Mouse (Mus musculus): ENCODE measurements around the gene Nebl.

The Nebl gene

DNA sequence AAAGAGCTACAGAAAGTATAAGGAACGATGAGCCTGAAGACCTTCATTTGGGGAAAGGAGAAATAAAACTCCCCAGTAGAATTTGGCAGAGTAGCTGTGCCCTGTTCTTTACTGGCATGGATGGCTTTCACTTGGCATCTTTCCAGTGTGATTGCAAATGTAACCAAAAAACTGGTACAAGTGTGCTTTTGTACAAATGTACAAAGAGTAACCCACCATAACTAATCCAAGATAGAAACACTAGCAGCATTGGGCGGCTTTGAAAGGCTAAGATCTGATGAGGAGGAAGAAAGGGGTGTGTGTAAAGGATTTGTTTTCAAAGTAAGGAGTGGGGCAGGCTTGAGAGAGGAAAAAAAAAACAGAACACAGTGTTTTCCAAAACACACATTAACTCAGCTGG lies 21.2 kb downstream of the Nebl start:
- no peak for DNase-seq (ENCODE audit: extremely low read depth, low read depth)

- no peak for DNase-seq (ENCODE audit: extremely low read depth, low read depth)
Measured at GRCm38 (mm10) chr2:17705964-17706363, 25.3 kb downstream of the Nebl start.

DNA sequence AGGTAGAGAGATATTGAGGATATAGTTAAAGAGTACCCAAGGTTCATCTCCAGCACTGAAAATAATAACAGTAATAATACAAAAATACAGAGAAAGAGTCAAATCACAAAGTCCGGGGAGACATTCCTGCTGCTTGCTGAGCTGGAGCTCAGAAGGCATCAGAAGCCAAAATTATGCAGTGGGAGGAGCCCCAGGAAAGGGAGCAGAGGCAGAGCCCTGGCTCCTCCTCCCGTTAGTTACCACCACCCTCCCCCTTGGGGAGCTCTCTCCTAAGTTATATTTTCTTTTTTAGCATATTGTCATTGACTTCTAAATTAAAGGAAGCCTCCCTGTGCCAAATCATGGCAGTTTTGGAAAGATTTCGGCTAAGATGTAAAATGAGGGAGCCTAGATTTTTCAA lies 25.8 kb downstream of the Nebl start:
- DNase-seq (ENCODE audit: extremely low read depth, low read depth), result no peak

GRCm38 (mm10) chr2:17703170-17703512 lies 28.1 kb downstream of the Nebl start:
- no peak for DNase-seq (ENCODE audit: extremely low read depth, low read depth)

GRCm38 (mm10) chr2:17702481-17703169 lies 28.6 kb downstream of the Nebl start:
- DNase-seq (ENCODE audit: extremely low read depth, low read depth), result no peak

DNA sequence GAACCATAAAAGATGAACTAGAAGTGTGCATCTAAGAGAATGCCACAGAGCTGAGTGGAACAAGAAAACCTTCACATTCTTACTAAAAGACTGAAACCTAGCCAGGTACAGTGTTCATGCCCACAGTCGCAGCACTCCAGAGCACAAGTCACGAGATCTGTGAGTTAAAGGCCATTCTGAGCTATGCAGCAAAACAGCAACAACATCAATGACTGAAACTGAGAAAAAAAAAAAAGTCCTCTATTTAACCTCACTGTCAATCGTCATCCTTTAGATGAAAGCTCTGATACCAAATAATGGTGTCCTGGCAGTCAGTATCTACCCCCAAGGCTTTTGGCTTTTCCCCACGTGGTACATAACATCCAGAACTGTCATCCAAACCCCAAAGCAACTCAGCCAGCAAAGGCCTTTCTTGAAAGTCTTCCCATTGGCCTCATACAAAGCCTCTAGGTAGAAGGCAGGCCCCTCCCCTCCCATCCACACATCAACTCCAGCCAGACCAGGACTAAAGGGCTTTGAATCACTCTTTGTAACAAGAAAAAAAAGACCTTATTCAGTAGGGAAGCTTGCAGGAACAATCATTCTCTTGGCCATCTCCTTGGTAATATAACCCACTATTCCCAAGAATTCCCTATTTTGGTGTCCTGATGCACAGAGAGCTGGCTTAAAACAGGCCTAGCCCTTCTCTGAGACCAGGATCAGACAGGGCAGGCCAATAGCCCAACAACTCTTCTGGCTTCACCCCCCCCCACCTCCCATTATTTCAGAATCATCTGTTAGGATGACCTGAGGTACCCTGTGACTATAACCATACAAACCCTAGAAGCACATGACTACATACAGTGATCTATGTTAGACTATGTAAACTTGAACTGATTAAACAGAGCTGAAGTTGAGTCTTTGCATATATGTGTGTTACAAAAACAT lies 32.8 kb downstream of the Nebl start:
- no peak for DNase-seq (ENCODE audit: extremely low read depth, low read depth)

GRCm38 (mm10) chr2:17692926-17693325 lies 38.3 kb downstream of the Nebl start:
- no peak for DNase-seq (ENCODE audit: extremely low read depth, low read depth)

DNA sequence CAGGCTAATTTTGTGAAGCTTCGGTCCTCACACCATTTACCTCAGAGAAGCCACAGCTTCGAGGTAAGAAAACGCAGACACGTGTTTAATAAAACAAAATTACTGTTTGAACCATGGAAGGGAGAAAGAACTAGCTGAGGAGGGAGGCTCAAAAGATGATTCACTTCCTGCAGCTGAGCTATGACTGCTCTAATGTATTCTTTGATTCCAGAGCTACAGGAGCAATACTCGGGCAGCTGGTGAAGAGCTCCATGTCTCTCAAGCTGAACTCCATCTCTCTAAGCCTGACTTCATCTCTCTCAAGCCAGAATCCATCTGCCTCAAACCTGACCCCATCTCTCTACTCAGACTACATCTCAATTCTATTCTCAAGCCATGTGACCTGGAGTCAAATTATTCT lies 41.0 kb downstream of the Nebl start:
- DNase-seq (ENCODE audit: extremely low read depth, low read depth), result no peak

- DNase-seq (ENCODE audit: extremely low read depth, low read depth), result no peak
Measured at GRCm38 (mm10) chr2:17687141-17687540, 44.1 kb downstream of the Nebl start.

- no peak for DNase-seq (ENCODE audit: extremely low read depth, low read depth)
Measured at GRCm38 (mm10) chr2:17683326-17684040, 47.8 kb downstream of the Nebl start.

DNA sequence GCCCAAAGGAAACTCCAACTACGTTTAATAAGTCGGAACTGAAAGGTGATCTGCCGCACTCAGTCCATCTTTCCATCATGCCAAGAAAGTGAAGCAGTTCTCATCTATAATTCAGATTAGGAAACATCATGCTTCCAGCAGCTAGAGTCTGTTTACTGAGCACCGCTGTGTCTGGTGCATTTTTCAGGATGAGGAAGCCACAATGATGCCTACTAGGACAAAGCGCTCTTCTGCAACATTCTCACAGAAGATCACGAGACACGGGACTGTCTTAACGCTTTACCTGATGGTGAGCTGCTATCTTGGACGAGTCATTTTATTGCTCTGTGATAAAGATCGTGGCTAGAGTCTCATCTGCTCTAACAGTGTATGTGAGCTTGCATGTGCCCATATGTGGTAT lies 59.1 kb downstream of the Nebl start:
- no peak for DNase-seq (ENCODE audit: extremely low read depth, low read depth)

DNA sequence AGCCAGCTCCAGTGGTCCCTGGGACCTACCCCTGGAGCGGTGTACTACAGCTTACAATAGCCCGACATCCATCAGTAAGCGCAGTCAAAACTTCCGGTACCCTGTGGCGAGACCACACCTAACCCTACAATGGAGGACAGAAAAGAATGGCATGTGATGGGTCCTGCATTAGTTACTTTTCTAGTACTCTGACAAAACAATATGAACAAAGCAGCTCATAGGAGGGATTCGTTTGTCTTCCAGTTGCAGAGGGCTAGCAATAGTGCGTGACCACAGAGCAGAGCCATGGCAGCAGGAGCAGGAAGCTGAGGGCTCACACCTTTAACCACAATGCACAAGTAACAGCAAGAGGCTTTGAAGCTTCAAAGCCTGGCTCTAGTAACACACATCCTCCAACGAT lies 59.7 kb downstream of the Nebl start:
- DNase-seq (ENCODE audit: extremely low read depth, low read depth), result no peak

DNA sequence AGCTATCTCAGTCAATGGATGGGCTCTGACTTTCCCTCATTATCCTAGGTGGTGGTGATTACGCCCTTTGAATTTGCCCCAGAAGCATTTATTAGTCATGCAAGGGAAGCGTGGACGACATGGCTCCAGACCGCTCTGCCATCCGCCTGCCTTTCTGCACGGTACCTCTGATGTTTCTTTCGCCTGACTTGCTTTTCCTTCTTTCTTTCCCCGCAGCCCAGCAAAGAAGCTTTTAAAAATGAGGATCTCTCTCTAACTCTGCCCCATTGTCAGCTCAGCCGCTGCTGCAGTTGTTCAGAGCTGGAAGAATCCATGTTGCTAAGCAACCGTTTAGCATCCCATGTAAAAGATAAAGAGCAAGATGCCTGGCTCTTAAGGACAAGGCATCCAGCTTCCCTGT lies 61.3 kb downstream of the Nebl start:
- DNase-seq (ENCODE audit: extremely low read depth, low read depth), result no peak

DNA sequence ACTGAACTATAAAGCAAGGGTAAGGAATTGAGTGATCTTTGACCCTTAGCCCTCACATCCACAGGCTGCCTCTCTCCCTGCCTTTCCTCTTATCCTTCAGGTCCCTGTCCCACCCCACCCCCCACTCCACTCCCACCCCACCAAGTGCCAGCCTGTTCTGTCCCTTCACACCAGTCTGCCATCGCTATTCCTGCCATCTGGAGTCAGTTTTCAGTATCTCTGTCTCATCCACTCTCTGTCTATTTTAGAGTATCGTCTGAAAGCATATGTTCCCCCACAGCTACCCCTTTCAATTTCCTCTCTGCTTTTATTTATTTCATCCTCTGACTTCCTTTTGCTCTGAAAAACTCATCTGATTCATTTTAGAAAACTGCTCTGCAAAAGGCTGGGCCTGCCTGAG lies 62.3 kb downstream of the Nebl start:
- no peak for DNase-seq (ENCODE audit: extremely low read depth, low read depth)

DNA sequence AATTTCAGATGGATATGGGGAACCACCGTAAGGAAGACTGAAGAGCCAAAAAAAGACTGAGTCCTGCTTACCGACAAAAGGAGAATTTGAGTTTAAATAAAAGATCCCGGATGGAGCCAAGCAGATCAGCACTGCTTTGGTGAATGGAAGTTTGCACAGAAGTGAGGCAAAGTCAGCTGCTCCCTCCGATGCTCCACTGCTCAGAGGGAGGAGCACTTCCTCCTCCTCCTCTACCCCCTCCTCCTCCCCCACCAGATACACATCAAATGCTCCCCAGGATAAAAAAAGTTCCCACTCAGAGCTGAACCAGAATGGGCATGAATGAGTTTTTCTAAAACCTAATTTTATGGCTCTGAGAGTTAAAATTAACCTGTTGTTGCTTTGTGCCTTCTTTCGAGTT lies 73.1 kb downstream of the Nebl start:
- no peak for DNase-seq (ENCODE audit: extremely low read depth, low read depth)

DNA sequence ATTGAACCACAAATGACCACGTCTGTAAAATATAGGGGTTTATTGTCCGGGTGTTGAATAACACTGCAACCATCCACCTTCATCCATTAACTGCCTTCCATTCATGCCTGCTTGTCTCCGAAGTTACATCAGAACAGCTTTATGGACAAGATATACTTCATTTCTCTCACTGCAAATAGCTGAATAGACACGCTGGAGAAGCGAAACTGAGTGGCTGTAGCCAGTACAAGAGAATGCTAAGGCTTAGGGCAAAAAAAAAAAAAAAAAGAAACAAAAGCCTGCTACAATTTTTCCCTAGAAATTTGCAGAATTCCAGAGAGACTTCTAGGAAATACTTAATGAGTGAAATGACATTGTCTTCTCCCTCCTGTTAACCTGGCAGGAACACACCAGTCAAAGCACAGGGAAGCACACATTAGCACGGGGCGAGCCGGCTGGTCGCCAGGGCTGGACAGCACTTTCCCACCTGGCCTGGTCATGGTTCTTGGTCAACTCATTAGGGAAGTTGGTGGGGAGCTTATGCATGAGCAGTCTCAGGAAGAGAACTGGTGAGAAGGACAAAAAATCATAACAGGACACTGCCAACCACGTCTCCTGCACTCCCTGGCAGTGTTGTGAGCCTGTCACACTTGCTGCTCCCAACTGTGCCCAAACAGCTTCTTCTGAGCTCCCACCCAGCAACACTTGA lies 81.0 kb downstream of the Nebl start:
- no peak for DNase-seq (ENCODE audit: extremely low read depth, low read depth)

DNA sequence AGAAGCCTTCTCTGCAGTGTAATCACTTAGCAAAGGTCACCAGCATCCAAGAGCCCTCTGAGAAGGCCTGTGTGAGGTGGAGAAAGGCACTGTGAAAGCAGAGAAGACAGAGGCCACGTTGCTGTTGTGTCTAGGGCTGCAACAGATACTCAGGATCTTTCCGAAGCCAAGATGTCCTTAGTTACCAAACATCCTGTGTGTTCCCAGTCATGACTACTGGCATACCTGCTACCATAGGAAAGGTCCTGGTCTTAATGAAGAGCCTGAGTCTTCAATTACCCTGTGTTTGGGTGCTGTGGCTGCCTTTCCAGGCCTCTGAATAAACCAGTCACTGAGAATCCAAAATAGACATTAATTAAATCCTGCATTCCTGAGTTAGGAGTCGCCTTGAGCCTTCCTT lies 81.5 kb downstream of the Nebl start:
- no peak for DNase-seq (ENCODE audit: extremely low read depth, low read depth)

DNA sequence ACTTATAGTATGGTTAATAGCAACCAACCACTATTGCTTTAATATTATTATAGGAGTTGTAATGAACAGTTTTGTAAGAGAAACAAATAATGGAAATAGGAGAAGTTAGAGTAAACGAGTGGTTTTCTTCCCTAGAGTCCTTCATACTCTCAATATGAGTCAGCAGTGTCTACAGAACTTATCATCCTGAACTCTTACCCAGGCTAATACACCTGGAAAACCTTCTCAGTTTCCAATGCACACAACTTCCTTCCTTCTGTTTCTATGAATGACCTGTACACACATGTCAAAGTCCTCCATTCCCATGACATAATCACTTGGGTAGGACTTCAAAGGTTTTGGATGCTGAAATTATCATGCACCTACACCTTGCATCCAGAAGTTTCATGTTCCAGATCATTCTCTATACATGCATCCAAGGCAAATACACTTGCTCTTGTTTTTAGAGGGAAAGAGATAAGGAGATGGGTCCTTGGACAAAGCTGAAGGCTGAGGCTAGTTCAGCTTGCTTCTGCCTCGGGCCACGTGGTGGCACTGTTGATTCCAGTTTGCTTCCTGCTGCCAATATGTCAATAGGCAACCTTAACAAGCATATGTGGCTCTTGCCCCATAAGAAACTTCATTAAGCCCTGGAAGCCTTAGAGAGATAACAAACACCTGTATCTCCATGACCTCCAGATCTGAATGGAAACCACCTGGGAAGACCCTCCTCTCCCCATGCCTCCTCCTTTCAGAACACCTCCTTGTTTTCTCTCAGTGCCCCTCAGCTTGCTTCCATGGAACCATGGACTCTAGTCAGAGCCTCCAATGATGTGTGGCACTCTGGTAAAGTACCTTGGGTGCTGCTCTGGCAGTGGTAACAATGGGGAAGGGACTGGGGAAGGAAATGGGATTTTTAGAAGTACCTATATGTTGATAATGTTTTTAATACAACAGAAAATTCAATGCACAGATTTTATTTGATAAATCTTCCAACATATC lies 86.7 kb downstream of the Nebl start:
- no peak for DNase-seq (ENCODE audit: extremely low read depth, low read depth)

DNA sequence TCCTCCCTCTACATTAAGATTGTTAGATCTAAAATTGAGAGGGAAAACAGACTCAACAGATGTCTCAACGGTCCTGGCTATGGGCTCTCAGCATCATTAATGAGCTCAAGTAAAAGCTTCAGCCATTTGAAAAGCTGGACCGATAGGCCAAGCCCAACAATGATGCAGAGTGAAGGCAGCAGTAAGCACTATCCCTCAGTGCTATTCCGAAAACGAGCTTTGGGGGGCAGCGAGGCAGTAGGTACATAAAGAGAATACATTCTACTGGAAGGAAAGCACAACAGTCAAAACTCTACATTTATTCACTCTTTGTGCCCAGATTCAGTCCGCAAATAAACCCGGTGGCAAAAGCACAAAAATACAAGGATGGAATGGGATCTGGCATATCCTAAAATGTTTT lies 87.4 kb downstream of the Nebl start:
- DNase-seq (ENCODE audit: extremely low read depth, low read depth), result no peak

DNA sequence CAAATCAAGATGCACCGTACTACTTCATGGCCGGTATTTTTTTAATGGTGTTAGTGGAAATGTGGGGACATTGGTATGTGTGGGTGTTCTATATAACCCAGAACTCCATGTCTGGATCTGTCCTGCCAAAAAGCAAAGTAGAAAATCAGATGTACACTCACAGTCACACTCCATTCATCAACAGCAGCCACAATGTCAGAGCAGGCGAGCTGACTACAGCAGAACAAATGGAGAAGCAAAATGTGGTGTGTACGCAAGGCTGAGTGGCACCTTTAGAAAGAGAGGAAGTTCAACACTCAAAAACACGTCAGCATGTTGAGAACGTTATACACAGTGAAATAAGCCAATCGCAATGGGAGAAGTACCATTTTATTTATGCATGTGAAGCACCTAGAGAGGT lies 88.5 kb downstream of the Nebl start:
- DNase-seq (ENCODE audit: extremely low read depth, low read depth), result no peak

- DNase-seq (ENCODE audit: extremely low read depth, low read depth), result no peak
Measured at GRCm38 (mm10) chr2:17640861-17641260, 90.4 kb downstream of the Nebl start.

Measured in MEL-GATA-1-ER (cell line).